Mouse (Mus musculus) heart, postnatal 36 days (tissue): ENCODE data around the gene Slc25a27. TPM values are rescaled to one million over a fixed set of nuclear protein-coding genes. Genes with fewer than 3 reads are reported as not detected.
A peak's percentile ranks its signal among the peaks of the same experiment; 100 is the strongest.

Experiments used
- DNase-seq, 2 experiments: peaks; one replicate each; pipeline ENCODE4 v3.0.0; 2021 to 2022
- intact Hi-C: fragments of 180-260 bp; cut with DNase I; formaldehyde crosslinking; loops from one replicate; pipeline ENCODE4 v1.15.1; 2025
- total RNA-seq, 2 experiments: library from RNA; stranded (reverse); gene quantifications; 2 replicates each; pipeline ENCODE4 v1.2.3; 2021

Gene Slc25a27
- total RNA-seq, 2 experiments from 2014 or later = 3.0 to 3.4 TPM

DNA sequence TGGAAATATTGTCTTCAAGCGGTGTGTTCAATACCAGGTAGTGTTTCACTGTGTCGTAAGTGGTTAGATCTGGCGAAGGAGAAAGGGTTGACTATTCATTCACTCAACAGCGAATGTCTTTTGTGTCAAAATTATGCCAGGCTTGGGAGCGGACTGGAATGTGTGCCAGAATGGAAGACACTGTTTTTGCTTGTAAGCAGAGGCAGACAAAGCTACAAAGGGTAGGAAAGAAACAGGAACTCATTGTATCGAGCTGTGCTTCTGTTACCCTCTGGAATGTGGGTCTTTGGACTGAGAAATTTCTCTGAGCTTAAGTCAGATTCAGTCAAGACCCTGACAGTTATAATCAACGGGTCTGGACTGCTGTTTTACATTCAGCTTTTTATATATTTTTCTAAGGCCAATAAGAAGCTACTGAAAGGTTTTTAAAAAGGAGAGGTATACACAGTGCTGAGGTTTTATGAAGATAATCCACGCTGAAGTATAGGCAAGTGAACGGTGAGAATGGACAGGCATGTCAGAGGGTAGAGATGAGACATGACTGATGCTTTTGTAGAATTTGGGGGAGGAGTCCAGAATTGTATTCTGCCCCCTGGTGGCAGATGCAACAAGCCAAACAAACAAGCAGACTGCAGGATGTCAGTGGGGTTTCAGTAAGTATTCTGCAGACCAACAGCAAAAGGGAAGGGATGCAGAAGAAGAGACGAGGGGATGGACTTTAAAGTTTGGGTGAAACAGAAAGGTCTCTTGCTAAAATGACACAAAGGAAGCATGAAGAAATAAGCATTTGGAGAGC is 17.2 kb downstream of the Slc25a27 start:
- DNase-seq = peak in 1 of 2 experiments; percentile 20
- intact Hi-C loops = no loop called here

DNA sequence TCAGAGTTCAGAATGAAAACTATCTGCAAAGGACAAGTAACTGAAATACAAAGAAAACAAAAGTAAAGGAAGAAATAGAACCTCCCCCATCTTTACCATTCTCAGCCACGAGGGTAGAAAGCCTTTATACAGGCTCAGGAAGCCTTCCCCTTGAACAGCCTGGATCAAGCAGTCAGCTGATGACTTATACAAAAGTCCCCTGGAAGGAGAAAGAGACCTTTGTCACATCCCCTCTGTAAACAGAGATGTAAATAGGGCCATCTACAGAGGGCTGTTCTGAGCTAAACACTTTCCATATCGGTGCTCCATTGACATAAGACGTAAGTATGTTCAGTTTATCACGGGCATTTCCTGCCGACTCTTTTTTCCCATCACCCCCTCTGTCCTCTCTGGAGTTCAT is 20.1 kb downstream of the Slc25a27 start:
- intact Hi-C loops = no loop called here
- no peak for DNase-seq

DNA sequence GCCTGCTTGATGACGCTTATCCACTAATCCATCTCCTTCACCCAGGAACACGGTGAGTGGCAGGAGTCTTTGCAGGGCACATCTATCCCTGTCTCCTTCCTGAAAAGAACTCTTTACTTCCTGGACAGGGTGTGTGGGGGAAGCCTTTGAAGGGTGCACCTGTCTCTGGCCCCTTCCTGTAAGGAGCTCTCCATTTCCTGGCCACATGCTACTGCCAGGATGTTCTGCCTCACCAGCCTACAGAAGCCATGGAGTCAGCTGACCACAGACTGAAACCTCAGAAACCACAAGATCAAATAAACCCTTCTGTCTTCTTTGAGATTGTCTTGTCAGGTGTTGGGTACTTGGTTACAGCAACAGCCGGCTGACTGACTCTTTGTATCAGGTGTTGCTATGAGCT is 21.9 kb downstream of the Slc25a27 start:
- intact Hi-C loops = no loop called here
- no peak for DNase-seq

DNA sequence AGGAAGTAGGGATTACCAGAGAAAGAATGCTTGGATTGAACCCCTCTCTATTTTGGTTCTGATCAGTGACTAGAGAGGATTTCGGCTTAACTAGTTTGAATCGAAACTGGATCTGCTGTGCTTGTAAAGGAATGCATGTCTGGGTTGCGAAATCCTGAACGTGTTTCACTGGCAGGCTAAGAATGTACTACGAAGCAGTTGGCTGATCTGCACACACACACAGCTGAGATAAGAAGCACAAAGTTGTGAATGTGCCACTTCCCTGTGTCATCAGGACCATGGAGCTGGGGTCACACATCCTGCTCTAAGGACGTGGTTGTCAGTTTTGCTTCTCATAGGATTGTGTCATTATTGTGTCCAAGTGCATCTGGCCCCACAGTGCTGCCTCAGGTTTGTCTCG is 22.6 kb downstream of the Slc25a27 start:
- intact Hi-C loops = no loop called here
- peak in 1 of 2 experiments; percentile 22 for DNase-seq

DNA sequence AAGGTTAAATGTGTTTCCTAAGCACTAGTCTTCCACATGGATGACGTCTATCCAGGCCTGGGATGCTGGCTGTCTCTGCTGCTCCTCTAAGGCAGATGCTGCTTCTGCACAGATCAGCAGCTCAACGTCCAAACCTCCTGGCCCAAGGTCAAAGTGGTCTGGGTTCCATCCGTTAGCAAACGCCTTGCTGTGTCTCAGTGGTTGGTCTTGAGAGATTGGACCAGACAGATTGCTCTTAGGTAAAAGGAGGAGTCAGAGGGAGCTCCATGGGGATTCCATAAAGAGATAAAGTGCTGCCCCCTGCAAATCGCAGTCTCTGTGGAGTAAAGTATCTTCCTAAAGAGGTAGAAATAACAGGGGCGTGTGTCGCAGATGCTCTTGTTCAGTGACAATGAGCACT is 23.8 kb downstream of the Slc25a27 start:
- intact Hi-C loops = no loop called here

DNA sequence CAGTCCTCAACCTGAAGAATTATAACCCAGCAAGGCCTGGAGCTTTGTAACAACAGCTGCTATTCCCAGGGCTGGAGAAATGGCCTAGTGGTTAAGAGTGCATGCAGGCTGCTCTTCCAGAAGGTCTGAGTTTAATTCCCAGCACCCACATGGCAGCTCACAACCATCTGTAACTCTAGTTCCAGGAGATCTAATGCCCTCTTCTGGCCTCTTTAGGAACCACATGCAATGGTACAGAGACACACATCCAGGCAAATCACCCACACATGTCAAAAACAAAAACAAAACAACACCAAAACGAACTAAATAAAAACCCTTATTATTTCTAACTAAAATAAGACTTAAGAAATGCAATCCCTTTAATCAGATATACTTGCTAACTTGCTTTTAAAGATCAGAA is 26.2 kb downstream of the Slc25a27 start:
- intact Hi-C loops = no loop called here

More for the DNA sequence above, 23.8 kb downstream of the Slc25a27 start:
- no peak for DNase-seq

DNA sequence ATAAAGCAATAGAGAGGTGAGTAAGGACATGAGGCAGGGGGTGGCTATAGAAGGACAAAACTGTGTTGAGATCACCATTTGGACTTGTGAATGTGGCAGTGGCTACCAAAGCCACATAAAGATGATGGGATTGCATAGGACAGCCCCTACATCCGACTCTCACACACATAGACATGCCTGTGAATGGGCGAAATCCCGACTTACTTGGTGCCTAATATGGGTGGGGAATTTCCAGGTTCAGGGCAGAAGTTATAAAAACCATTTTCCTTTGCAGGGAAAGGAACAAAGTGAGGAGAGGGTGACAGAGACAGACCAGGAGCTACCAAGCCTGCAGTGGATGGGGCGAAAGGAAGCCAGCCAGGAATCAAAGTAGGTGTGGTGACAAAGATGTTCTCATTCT is 29.9 kb downstream of the Slc25a27 start:
- no peak for DNase-seq
- intact Hi-C loops = no loop called here

More for the DNA sequence above, 26.2 kb downstream of the Slc25a27 start:
- no peak for DNase-seq

DNA sequence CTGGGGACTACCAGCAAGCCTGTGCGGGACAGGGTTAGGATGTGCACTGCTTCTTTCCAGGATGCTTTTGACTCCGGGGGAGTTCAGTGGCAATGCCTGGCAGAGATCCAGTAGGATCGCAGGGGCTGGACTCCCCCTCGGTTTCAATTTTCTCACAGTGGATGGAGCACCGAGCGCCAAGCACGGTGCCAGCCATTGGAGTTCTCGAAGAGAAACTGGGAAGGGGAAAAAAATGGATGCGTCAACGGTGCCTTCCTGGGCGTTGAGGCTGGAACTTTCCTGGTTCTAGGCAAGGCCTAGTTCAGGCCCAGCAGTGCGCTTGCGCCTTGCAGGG is 36.6 kb downstream of the Slc25a27 start:
- intact Hi-C loops = no loop called here
- no peak for DNase-seq

DNA sequence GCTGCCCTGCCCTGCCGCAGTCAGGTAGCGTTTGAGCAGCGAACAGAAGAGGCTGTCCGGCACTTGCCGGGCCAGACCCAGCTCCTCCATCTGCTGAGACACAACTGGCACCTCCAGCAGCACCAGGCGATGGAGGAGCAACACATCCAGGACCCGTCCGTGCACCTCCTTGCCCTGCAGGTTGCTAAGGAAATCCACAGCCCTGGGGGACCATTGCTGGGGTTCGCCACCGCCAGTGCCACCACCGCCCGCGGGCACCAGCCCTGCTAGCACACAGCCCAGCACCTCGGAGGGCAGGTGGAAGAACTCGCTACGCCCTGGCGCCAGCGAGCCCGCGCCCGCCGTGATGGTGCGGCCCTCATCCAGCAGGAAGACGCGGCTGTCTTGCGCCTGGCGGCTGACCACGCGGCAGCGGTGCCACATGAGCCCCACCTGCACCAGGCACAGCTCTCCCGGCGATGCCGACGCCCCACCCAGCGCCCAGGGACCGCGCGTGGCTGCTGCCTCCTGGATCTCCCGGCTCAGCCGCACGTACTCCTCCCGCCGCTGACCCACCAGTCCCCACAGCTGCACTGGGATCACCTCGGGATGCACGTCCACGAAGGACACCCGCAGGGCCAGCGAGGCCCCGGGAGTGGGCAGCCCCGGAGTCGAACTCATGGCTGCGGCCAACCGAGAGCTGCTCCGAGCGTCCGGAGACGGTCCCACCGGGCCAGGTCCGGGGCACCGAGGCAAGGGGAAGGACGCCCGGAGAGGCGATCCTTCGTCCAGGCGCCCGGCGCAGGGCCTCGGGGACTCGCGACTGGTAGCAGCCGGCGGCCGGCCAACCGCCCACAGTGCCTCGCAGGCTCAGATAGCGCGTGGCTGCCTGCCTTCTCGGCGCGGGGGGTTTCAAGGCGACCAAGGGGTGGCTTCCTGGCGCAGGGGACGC is 37.3 kb downstream of the Slc25a27 start, which contains the start of gene Tdrd6:
TSS of gene Tdrd6 (minus strand) at position 804 of the 931 bp plus-strand sequence.
- no peak for DNase-seq
- intact Hi-C loops = no loop called here

DNA sequence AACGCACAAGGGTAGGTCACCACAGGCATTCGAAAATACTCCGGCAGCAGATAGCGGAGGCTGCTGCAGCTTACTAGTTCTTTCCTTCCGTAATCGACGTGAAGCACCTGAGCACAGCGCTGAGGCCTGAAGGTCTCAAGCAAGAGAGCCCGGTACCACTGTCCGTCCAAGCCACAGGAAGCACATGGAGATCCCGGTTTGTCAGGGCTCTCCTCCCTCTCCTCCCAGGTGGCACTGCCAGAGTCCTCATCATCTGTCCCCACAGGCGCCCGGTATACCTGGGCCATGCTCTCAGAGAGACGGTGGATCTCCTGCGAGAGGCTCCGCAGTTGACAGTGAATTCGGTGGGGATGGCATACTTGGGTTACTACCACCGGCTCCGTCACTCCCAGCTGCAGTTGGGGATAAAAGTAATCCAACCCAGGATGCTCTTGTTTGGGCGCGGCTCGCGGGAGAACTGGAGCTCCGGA is 38.0 kb downstream of the Slc25a27 start:
- intact Hi-C loops = no loop called here

DNA sequence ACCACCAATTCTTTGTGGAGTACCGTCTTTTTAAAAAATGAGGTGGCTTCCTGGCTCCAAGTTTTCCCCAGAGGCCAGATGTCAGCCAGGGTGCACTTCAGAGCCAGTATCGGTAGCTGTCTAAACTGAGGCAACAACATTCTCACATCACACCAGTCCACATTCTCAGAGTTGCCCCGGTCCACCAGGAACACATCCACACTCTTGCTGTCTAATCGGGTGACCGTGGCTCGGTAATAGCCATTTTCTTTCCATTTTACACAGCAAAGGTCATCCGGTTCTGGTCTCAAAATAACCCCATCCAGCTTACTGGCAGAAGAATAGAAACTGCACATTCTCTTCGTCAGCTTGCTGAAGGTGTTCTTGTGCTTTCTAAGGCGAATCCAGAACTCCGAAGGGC is 38.8 kb downstream of the Slc25a27 start:
- intact Hi-C loops = no loop called here

More for the DNA sequence above, 38.0 kb downstream of the Slc25a27 start:
- DNase-seq = no peak

DNA sequence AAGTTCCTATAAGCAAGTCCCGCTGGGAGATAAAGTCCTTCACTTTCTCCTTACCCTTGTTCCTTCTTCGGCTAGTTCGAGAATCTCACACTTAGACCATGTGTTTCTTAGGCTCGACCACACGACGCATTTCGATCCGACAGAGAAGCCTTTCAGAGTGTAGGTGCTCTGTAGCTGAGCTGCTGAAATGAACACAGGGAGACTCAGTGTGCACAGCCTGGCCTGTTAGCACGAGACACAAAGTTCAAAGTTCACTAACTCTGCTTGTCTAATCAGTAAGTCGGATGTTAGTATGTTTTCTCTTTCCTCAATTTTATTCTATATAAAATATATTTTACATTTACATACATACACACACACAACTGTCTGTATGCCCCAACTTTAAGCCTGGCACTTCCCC is 44.9 kb downstream of the Slc25a27 start:
- intact Hi-C loops = no loop called here

More for the DNA sequence above, 38.8 kb downstream of the Slc25a27 start:
- DNase-seq = no peak

DNA sequence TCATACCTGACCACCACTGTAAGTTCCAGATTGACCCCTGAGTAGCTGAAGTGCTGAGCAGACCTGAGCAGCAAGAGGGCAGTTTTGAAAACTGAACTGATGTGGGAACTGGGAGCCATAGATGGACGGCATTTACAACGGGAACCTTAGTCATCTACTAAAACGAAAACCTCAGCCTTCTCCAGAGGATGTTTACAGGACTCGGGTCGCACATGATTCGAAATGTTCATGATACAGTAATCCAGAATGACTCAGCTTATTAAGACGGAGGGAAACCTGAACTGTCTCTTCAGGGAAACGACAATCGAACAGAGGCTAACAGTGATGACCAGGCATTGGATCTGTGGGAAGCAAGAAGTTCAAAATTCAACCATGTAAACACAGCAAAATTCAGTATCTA is 47.9 kb downstream of the Slc25a27 start:
- intact Hi-C loops = no loop called here
- no peak for DNase-seq

More for the DNA sequence above, 44.9 kb downstream of the Slc25a27 start:
- no peak for DNase-seq

DNA sequence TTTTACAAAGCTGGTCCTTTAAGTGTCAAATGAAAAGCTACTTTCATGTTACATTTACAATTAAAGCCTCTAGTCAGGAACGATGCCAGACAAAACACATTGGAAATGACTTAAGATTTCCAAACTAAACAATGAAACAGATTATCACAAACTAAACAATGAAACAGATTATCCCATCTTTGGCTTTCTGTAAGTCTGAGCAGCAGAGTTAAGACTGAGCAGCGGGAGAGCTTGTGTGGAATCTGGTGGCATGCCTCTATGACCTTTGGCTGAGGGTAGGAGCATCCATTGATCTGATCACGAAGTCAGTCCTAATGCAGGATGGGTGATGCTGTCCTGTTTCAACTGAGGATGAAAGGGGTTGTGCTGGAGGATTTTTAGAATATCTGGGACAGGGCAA is 54.8 kb downstream of the Slc25a27 start:
- intact Hi-C loops = no loop called here
- DNase-seq = no peak

DNA sequence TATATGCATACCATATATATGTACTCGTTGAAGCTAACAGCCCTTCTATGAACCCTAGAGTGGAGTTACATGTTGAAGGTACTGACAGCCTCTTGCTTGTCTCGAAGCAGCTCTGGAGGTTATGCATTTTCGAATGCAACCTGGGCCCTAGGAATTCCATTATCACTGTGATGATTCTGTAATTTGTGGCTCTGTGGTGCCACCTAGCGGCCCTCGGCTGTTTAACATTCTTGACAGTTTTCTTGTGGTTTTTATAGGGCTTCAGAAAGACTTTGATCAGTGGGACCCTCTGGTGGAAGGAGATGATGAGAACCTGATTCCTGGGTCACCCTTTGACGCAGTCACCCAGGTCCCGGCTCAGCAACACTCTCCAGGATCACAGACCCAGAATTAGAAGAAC is 55.4 kb downstream of the Slc25a27 start:
- DNase-seq = peak; percentile 36 to 59
- intact Hi-C loops = loop anchor here (1.0 kb wide), 1 partner anchor 93 kb away; no protein-coding TSS in a partner anchor

DNA sequence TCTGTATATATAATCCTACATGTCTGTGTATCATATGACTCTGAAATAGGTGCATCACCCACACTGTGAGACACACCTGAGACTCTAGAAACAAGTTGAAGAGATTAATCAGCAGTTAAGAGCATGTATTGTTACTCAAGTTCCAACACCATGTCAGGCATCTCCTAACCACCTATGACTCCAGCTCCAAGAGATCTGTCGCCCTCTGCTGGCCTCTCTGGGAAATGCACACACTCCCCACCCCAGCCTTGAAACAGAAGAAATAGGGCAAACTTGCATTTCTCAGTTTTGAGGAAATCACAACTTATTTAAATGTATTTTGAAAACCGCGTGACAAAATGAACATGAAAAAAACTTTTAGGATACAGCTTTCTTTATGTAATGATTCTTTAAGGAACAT is 60.3 kb downstream of the Slc25a27 start:
- DNase-seq = peak; percentile 74 to 87
- intact Hi-C loops = loop anchor here (1.0 to 10.0 kb wide), 3 partner anchors 88 to 342 kb away; no protein-coding TSS in a partner anchor

DNA sequence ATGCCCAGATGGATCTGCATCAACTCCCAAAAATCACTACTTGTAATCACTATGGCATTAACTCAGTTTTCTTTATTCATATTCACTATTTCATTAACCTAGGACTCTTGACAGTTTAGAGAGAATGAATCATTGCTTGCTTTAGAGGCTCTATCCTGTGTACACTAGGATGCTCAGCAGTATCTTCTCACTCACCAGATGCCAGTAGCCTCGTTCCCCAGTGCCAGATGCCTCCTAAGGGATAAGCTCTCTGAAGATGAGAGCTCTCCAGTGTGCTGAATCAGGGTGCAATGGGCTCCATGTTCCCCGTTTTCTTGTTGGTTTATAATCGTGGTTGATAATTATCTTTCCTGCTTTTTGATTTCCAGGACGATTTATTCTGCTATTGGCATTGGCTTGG is 68.3 kb downstream of the Slc25a27 start:
- DNase-seq = no peak
- intact Hi-C loops = no loop called here

DNA sequence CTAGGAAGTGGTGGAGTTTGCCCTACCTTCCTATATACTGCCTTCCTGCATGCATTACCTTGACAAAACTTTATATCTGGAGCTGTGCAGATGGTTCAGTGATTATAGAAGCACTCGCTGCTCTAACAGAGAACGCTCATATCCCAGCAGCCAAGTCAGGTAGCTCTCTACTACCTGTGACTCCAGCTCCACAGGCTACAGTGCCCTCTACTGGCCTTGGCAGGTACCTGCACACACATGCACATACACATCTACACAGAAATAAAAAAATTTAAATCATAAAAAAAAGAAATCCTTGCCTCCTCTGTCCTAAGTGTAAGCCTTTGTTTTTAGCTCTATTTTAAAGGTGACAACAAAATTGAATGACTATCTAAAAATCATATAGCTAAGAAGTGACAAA is 69.3 kb downstream of the Slc25a27 start:
- intact Hi-C loops = no loop called here

DNA sequence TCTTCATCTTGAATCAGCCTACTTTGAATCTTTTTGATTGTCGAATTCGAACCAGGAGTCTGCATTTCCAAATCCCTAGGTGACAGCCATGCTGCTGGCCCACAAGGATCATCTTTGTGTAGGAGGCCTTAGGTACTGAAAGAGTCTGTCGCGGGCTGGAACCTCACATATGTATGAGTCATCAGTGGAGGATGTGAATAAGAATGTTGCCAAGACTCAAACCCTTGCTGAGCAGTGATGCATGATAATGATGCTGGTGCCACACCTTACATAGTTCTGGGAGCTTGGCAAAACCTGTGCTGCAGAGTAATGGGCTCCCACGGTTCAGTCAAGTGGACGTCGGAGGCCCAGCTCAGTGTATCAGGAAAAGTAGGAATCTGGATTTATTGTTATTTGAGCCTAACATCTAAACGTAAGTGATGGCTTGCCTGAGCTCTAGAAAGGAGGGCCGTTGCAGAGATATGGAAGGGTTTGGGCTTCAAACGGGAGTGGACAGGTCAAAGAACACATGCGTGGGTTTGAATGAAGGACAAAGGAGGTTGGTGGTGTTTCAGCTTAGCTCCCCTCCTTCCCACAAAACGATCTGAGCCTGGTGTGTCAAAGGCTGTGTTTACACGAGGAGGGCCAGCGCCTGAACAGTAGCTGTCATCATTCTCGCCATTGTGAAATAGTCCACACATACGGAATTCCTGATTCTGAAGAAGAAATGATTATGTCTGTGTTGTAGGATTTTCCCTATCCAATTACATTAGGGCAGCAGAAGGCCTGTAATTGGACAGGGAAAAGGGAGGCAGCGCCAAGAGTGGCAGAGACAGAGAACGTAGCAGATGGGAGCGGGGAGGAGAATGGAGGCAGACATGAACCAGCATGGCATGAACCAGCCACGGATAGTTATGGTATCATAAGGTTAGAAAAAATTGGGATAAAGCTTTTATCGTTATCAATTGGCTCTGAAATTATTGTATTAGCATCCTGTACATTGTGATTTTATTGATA is 74.4 kb downstream of the Slc25a27 start:
- intact Hi-C loops = no loop called here
- no peak for DNase-seq

More for the DNA sequence above, 69.3 kb downstream of the Slc25a27 start:
- DNase-seq = no peak
